Mouse (Mus musculus) lung, adult 2 months (tissue): Measurements from ENCODE around the gene Hist1h1t.
"Not testable (repeated sequence)": the region's sequence is repeated elsewhere in the genome, so short reads cannot be mapped to it uniquely, and the experiment has no call there.

Experiments
- CTCF ChIP-seq: fragments of 200-500 bp; IDR thresholded peaks from 2 replicates; pipeline ENCODE4 v1.5.1; 2011; ENCODE audit warnings: mild to moderate bottlenecking, low read length, control low read depth; ENCODE audit not compliant: insufficient read depth
- POLR2A ChIP-seq: fragments of 200-500 bp; IDR thresholded peaks from 2 replicates; pipeline ENCODE4 v1.6.1; 2011; ENCODE audit warnings: low read depth, mild to moderate bottlenecking, control low read depth, low read length, borderline replicate concordance; ENCODE audit errors: extremely low read depth

- TF ChIP-seq CTCF, POLR2A: not testable (repeated sequence)
These were observed 22.1 kb downstream of the Hist1h1t start for GRCm38 (mm10) chr13:23717593-23718245.
